Mouse (Mus musculus) megakaryocyte, embryonic 14.5 days (primary cell): ENCODE results near the gene Slc22a23. TPM values are rescaled to one million over a fixed set of nuclear protein-coding genes. Genes with fewer than 3 reads are reported as not detected.

Experiments used
- H3K27me3 ChIP-seq: replicated peaks from 2 replicates; pipeline ENCODE3; 2012; ENCODE audit warnings: inconsistent platforms
- H3K36me3 ChIP-seq: replicated peaks from 2 replicates; pipeline ENCODE3; 2012; ENCODE audit warnings: low read length, inconsistent platforms, mixed read lengths
- H3K4me1 ChIP-seq: 2 replicates; pipeline ENCODE4 v1.6.1; 2012; ENCODE audit warnings: inconsistent platforms
- H3K4me3 ChIP-seq: replicated peaks from 2 replicates; pipeline ENCODE3; 2012; ENCODE audit warnings: moderate library complexity, mild to moderate bottlenecking, inconsistent platforms
- H3K9me3 ChIP-seq: 2 replicates; pipeline ENCODE4 v1.6.1; 2012; ENCODE audit warnings: inconsistent platforms
- FLI1 ChIP-seq: IDR thresholded peaks from 2 replicates; pipeline ENCODE4 v1.6.1; 2012; ENCODE audit warnings: low read length, inconsistent platforms, mixed read lengths
- GATA1 ChIP-seq: IDR thresholded peaks from 3 replicates; pipeline ENCODE4 v1.6.1; 2012; ENCODE audit warnings: mixed read lengths, low read length, inconsistent platforms, borderline replicate concordance
- polyA plus RNA-seq: library from polyadenylated mRNA; stranded (reverse); fragments of >175 nt; gene quantifications from 2 replicates; pipeline ENCODE4 v1.2.3, GENCODE M21; 2012; ENCODE audit warnings: low replicate concordance; ENCODE audit not compliant: insufficient read depth

Gene Slc22a23
- polyA plus RNA-seq, 1 experiment: 33.9 TPM

DNA sequence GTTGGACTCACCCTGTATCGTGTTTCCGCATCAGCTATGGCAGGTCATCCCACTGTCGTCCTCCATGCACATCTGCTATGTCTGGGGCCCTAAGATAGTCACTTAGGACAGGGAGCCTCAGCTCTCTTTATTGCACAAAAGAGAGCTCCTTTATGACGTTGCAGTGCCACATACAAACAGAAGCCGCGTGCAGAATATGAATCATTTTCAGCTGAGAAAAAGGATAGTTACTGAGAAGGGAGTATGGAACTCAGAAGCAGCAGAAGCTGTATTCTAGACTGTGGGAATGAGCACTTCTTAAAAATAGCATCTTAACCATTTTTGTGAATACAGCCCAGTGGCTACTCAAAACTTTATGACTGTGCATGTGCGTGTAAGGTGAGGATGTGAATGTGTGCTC lies 87.8 kb downstream of the Slc22a23 start:
- H3K4me3 ChIP-seq: peak overlapping the region; percentile 69
- peaks cover 97% of the 10 kb centered on the region for H3K4me1 ChIP-seq
- no peaks in the 10 kb centered on the region for H3K27me3 ChIP-seq
- H3K36me3 ChIP-seq: peaks cover 97% of the 10 kb centered on the region
- TF ChIP-seq FLI1 (no peak), GATA1 (no peak)
- H3K9me3 ChIP-seq: no peaks in the 10 kb centered on the region

DNA sequence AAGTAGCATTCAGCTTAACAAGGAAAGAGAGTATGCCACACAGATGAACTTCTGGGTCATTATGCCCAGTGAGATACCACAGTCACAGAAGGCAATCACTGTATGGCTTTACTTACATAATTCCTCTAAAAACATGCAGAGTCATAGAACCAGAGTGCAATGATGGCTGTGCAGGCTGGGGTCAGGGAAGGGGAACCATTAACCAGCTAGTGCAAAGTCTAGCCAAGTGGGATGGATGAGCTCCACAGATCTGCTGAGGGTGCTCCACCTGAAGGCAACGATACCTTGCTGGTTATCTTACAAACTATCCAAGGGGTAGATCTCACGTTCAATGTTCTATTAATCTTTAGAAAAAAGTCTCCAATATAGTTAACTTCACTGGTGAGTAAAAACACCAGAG lies 88.3 kb downstream of the Slc22a23 start:
- H3K36me3 ChIP-seq: peaks cover 98% of the 10 kb centered on the region
- no peaks in the 10 kb centered on the region for H3K9me3 ChIP-seq
- peak overlapping the region; percentile 69 for H3K4me3 ChIP-seq
- no peak for TF ChIP-seq FLI1
- no peak for TF ChIP-seq GATA1
- H3K4me1 ChIP-seq: peaks cover 95% of the 10 kb centered on the region
- H3K27me3 ChIP-seq: no peaks in the 10 kb centered on the region

- no peaks in the 10 kb centered on the region for H3K9me3 ChIP-seq
- H3K36me3 ChIP-seq: peaks cover 98% of the 10 kb centered on the region
- no peak overlapping the region for H3K4me3 ChIP-seq
- peaks cover 94% of the 10 kb centered on the region for H3K4me1 ChIP-seq
- TF ChIP-seq FLI1 (no peak), GATA1 (no peak)
- H3K27me3 ChIP-seq: no peaks in the 10 kb centered on the region
Measured at GRCm38 (mm10) chr13:34255297-34255696, 89.7 kb downstream of the Slc22a23 start.

DNA sequence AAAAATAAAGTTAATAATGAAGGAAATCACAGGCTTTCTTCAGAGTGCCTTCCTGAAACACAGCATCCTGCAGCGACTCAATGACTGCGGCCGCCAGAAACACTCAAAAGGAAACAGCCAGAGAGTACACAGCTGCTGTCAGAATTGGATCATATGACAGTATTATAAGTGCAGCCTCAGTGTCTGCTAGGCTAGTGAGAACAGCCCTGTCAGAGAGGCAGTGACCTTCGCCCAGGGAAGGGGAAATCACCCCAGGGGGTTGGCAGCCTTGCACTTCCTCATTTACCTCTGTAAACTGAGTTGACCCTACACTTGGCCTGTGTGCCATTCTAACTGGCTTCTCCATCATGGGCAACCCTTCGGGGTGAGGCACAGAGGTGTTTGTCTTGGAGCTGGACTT lies 90.3 kb downstream of the Slc22a23 start:
- H3K36me3 ChIP-seq: peaks cover 98% of the 10 kb centered on the region
- no peaks in the 10 kb centered on the region for H3K27me3 ChIP-seq
- peaks cover 94% of the 10 kb centered on the region for H3K4me1 ChIP-seq
- TF ChIP-seq GATA1 (no peak), FLI1 (no peak)
- H3K9me3 ChIP-seq: no peaks in the 10 kb centered on the region
- H3K4me3 ChIP-seq: no peak overlapping the region

- TF ChIP-seq GATA1 (no peak), FLI1 (no peak)
- Histone ChIP-seq H3K4me1 (peaks cover 94% of the 10 kb centered on the region), H3K4me3 (no peak overlapping the region), H3K36me3 (peaks cover 98% of the 10 kb centered on the region), H3K27me3 (no peaks in the 10 kb centered on the region), H3K9me3 (no peaks in the 10 kb centered on the region)
Measured at GRCm38 (mm10) chr13:34253736-34254135, 91.2 kb downstream of the Slc22a23 start.

GRCm38 (mm10) chr13:34248941-34249920 lies 95.8 kb downstream of the Slc22a23 start:
- H3K27me3 ChIP-seq: no peaks in the 10 kb centered on the region
- peaks cover 98% of the 10 kb centered on the region for H3K36me3 ChIP-seq
- peak overlapping the region; percentile 14 for H3K4me3 ChIP-seq
- H3K4me1 ChIP-seq: peaks cover 89% of the 10 kb centered on the region
- no peaks in the 10 kb centered on the region for H3K9me3 ChIP-seq
- TF ChIP-seq GATA1 (no peak), FLI1 (no peak)

DNA sequence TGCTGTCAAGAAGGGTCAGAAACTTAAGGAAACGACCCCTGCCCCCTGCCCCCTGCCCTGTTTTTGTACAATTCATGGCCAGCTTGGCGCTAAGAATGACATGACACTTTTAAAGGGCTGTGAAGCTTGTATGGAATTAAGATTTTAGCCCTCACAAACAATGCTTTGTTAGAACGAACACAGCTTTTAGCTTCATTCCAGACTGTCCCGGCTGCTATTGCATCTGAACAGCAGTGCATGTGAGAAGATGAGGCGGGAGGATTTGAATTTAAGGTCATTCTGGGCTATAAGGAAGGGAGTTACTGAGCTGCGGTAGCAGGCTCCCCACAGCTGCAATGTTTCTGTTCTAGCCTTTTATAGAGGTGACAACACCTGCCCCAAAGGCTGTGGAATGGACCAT lies 96.9 kb downstream of the Slc22a23 start:
- Histone ChIP-seq H3K36me3 (peaks cover 98% of the 10 kb centered on the region), H3K9me3 (no peaks in the 10 kb centered on the region), H3K4me1 (peaks cover 84% of the 10 kb centered on the region), H3K27me3 (no peaks in the 10 kb centered on the region), H3K4me3 (no peak overlapping the region)
- TF ChIP-seq FLI1: no peak
- TF ChIP-seq GATA1: no peak

DNA sequence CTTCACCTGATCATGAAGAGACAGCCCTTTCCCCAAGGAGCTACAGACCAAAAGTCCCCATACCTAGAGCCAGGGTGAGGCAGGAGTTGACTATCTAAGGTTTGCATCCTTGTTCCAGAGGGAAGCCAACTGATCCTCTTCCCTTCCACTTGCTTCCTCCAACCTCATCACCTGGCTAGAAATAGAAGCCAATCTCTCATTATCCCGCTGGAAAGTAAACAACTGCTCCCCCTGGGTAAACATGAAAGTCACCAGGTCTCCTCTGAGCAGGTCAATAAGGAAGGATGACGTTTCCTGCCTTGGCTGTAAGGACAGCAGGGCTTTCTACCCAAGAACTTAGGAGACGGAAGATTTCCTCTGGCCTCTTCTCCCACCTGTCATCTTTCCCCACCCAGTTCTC lies 98.2 kb downstream of the Slc22a23 start:
- TF ChIP-seq GATA1 (no peak), FLI1 (no peak)
- Histone ChIP-seq H3K4me1 (peaks cover 84% of the 10 kb centered on the region), H3K9me3 (no peaks in the 10 kb centered on the region), H3K4me3 (no peak overlapping the region), H3K36me3 (peaks cover 95% of the 10 kb centered on the region), H3K27me3 (no peaks in the 10 kb centered on the region)

GRCm38 (mm10) chr13:34245216-34245615 lies 99.8 kb downstream of the Slc22a23 start:
- no peaks in the 10 kb centered on the region for H3K27me3 ChIP-seq
- TF ChIP-seq GATA1 (no peak), FLI1 (no peak)
- peaks cover 86% of the 10 kb centered on the region for H3K4me1 ChIP-seq
- peaks cover 92% of the 10 kb centered on the region for H3K36me3 ChIP-seq
- no peak overlapping the region for H3K4me3 ChIP-seq
- no peaks in the 10 kb centered on the region for H3K9me3 ChIP-seq

DNA sequence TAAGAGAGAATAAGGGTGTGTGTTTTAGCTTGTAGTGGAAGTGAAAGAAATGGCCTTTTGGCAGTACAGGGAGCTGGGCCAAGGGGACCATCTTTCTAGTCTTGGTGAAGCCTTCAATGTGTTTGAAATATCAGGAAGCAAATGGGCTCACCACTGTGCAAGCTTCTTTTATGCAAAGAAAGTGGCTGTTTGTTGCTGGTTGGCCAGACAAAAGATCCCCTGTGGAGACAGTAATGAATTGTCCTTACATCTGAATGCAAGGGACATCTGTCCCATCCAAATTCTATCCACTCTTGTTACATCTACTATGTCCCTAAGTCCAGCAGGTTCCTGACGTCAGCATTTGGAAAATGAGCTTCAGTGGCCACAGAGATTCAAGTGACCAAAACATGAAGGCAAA lies 100.8 kb downstream of the Slc22a23 start:
- Histone ChIP-seq H3K9me3 (no peaks in the 10 kb centered on the region), H3K27me3 (no peaks in the 10 kb centered on the region), H3K36me3 (peaks cover 89% of the 10 kb centered on the region), H3K4me1 (peaks cover 79% of the 10 kb centered on the region), H3K4me3 (no peak overlapping the region)
- TF ChIP-seq GATA1 (no peak), FLI1 (no peak)
